Mouse (Mus musculus): Measurements from ENCODE around the gene Map3k20.

The Map3k20 gene

DNA sequence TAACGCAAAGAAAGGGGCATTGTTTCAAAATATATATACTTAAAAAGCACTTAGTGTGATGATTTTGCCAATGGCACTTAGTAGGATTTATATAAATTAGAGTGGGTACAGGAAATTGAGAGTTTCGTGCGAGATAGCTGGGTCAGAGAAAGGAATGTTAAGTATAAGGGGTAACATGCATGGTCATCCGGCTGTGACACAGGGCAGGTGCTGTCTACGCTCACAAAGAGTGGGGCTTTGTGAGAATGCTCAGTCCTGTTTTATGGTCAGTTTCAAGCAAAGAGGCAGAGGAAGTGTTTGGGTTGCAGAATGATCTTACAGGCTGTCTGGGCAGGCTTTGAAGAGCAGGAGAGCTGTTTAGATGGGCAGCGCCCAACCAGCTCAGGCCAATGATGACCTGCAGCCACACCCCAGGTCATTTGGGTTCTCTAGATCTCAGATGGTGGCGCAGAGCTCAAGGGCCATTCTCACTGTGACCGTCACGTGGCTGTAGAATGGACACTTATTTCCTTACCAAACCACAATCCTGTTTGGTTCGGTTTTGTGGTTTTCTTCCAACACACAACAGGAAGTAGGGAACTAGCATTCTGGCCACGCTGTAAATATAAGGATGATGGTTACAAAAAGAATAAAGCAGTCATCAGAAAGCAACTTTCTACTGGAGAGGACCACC is 37.4 kb downstream of the Map3k20 start:
- DNase-seq: no peak

- DNase-seq: no peak
Measured at GRCm38 (mm10) chr2:72324436-72324835, 39.0 kb downstream of the Map3k20 start.

DNA sequence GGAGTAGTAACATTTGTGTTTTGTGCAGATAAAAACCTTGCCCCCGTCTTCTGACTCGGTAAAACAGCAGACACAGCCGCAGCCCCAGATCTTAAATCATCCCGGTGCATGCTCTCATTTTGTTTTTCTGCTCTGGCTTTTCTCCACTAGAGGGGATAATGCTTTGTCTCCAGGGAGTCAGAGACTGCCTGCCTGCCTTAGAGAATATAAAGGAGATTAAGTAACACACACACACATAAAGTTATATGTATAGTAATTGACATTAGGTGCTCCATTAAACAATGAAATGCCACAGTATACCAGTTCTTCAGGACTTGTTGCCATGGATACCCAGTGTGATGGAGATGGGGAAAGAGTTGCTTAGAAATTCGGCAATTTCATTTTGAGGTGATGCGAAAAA is 41.1 kb downstream of the Map3k20 start:
- DNase-seq: no peak

- DNase-seq: no peak
Measured at GRCm38 (mm10) chr2:72328435-72328834, 43.0 kb downstream of the Map3k20 start.

DNA sequence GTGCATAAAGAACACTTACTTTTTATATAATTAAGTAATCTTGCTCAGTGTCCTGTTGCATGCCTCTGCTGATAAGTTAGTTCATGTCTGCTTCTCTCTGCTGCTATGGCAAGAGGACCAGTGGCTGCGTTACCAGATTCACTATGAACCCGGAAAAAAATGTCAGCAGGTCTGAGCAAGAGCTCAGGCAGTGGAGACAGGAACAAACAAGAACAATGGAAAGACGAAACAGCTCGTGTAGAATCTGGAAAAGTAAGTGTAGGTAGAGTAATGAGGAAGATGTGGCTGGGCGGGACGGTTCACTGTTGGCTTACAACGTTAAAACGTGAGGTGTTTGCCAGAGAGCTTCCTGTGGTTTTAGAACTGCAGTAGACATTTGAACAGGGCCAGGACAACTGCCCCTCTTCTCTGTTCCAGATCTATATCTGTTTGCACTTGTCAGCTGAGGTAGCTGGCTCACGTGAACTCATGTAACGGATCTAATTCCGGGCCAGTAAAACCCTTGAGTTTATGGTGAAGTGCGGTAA is 45.6 kb downstream of the Map3k20 start:
- no peak for DNase-seq

DNA sequence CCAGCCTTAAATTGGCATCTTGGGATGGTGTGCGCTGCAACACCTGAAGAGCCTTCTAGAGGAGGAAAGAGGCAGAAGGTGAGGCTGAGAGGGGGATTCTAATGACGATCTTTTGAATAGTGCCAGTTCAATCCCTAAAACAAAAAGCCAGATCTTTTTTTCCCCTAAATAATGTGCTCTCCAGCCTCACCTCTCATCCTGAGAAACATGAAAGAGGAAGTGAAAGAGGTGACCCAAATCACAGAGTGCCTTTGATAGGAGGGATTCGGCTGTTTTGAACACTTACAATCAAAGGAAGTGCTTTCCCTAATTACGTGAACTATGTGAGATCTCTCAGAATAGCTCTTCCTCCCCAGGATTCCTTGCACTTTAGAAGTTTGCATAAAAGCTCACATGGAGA is 46.6 kb downstream of the Map3k20 start:
- no peak for DNase-seq

- no peak for DNase-seq
Measured at GRCm38 (mm10) chr2:72333210-72333609, 47.8 kb downstream of the Map3k20 start.

DNA sequence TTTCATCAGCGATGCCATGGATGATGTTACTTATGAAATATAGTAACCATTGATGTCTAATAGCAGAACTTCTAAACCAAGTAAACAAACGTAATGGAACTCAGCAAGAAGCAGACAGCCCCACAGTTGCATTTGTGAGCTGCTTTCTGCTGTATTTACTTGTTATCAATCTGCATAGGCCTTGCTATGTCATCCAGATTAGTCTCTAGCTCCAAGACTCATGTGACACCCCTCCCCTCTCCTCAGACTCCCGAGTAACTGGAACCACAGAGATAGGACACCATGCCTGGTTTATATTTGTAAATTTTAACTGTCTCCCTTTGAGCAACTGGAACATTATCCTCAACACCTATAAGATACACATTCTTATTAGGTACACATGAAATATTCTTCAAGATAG is 51.4 kb downstream of the Map3k20 start:
- no peak for DNase-seq

DNA sequence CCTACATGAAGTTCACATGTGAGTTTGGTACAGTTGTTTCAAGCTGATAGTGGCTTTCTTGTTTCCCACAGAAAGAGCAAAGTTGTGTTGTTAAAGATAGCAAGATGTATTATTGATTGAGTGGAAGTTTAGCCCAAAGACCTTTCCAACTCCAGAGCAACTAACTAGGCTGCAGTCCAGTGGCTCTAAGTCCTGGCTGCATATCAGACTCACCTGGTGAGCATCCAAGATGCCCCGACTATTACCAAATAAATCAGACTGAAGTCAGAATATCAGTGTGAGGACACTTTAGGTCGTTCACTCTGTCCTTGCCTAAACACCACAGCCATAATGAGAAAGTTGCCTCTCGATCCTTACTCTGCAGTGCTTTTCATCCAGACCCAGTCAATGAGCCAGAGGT is 59.8 kb downstream of the Map3k20 start:
- no peak for DNase-seq

- DNase-seq: no peak
Measured at GRCm38 (mm10) chr2:72351329-72351728, 65.9 kb downstream of the Map3k20 start.

GRCm38 (mm10) chr2:72351776-72352175 is 66.3 kb downstream of the Map3k20 start:
- no peak for DNase-seq

DNA sequence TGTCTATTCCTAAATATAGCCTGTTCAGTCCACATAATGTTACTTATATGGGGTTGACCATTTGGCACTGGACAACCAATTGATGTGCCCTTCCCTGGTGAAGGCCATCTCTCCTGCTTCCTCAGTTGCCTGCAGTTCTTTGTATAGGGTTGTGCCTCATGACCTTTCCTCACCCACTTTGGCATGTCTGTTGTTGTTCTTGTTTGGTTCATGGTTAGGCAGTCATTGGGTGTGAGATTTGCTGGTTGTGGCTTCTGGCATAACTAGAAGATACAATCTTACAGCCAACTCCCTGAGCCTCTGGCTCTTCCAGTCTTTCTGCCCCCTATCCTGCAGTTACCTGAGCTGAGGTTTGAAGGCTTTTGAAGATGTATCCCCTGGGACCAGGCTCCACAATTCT is 67.3 kb downstream of the Map3k20 start:
- no peak for DNase-seq

GRCm38 (mm10) chr2:72356471-72356870 is 71.0 kb downstream of the Map3k20 start:
- no peak for DNase-seq

DNA sequence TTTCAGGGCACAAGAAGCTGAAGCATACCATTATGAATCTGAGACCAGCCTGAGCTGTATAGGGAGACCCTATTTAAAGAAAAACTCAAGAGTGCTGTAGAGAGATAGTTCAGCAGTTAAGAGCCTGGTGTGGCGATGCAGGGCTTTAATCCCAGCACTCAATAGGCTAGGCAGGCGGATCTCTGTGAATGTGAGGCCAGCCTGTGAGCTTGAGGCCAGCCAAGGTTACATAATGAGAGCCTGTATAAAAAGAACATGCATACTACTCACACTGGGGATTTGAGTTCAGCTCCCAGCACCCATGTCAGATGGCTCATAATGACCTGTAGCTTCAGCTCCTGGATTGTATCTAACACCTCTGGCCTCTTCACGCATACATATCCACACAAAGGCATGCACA is 76.1 kb downstream of the Map3k20 start:
- no peak for DNase-seq

DNA sequence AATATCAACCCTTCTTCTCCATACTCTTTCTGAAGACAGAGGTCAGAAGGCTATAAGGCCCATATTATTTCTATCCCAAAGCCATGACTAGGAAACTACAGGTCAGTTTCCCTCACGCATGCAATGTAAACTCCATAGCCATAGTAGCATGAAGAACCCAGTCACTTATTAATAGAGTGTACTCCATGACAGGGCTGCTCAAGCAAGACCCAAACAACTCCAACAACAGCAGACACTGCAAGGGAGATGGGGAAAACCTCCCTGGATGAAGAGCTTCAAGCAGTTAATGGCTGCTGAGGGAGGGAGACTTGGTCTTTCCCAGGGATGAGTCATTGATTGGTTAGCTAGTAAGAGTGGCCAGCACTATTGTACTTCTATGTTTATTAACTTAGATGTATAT is 78.0 kb downstream of the Map3k20 start:
- no peak for DNase-seq

DNA sequence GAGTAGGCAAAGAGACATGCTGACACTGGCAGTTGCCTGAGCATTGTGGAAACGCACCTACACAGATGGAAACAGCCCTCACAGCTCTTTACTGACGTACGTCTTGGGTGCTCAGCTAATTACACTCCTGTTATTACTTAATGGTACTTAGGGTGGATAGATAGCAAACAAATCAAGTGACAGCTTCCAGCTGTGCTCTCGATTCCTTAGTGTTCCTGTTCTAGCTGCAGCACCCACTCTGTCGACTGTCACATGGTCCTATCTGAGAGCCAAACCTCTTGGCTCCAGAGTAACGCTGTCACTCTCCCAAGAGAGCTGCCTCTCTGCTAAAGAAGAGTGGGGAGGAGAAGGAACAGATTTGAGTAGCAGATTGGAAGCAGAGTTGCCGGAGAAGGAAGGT is 80.5 kb downstream of the Map3k20 start:
- DNase-seq: no peak

DNA sequence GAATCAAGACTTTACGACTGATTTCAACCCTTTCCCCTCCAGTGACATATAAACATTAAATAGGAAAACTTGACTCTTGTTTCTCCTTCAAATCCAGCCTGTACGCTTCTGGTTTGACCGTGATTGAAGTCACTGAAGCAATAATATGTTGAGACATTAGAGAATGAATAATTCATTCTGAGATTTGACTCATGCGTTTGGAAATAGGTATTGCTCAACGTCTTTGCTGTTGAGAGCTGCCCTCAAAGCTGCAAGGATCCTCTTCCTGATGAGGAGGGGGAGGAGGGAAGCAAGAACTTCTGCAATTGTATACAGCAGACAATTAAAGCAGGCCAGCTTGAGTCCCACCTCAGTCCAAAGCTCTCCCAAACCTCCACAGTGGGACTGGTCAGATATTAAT is 81.1 kb downstream of the Map3k20 start:
- DNase-seq: no peak

- DNase-seq: no peak
Measured at GRCm38 (mm10) chr2:72367850-72368249, 82.4 kb downstream of the Map3k20 start.

DNA sequence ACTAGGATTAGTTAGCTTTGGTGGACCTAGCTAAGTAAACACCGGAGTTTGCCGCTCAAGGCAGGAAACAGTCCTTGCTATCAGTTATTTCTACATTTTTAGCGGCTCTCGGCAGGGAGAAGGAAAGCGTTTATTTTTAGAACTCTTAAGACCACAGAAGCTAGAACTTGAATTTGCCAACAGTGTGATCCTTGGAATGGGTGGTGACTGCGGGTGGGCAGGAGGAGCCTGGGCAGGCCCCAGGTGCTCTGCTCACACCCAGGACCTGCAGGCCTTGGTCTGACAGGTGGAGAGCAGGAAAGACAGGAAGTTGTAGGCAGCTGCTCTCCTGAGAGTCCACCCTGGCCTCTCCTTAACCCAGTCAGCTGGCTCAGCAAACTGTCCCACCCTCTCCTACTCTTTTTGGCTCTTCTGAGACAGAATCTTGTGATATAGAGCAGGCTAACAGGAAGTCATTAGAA is 83.7 kb downstream of the Map3k20 start:
- no peak for DNase-seq

DNA sequence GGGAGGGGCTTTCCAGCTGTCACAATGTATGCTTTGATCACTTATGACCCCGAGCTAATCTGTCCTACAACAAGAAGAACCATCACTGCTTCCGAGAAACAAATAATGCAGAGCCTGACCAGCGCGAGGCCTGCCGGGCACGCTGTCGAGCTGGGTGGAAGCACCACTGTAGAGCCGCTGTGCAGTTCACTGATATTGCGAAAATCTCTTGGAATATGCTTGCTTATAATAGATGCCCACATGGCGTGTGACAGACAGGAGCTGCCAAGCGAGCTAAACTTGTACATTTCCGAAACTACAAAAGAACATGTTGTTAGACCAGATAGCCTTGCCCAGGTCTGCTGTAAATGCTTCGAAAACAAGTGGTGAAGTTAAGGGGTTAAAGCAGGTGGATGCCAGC is 86.7 kb downstream of the Map3k20 start:
- no peak for DNase-seq

DNA sequence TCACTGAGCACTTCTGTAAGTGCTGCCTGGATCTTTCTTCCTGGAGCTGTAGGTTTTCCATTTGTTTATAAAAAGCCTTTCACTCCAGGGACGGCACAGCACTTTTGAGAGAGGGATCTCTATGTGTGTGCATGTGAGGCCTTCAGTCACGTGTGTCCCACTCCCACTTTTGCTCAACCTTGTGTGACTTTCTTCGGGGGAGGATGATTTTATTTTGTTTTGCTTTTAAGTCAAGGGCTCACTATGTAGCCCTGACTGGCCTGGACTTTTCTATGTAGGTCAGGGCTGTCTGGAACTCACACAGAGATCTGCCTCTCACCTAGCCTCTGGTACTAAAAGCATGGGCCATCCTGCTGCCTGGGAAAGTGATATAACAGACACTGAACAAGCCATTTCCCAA is 88.6 kb downstream of the Map3k20 start:
- DNase-seq: no peak

DNA sequence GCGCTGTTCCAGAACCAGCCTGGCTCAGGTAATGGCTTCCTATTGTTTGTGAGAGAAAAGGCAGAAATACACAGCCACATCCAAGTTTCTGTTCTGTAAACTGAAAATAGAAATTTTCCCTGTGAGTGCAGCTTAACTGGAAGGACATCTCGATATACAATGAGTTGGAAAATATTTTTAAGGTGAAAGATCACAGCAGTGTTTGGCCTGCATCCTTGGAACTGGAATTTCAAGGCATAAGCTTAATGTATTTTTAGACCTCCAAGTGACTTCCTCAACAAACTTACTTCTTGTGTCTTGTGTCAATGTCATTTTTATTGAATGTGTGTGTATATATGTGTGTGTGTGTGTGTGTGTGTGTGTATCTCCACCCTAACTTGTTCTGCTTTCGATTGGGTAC is 90.4 kb downstream of the Map3k20 start:
- no peak for DNase-seq

DNA sequence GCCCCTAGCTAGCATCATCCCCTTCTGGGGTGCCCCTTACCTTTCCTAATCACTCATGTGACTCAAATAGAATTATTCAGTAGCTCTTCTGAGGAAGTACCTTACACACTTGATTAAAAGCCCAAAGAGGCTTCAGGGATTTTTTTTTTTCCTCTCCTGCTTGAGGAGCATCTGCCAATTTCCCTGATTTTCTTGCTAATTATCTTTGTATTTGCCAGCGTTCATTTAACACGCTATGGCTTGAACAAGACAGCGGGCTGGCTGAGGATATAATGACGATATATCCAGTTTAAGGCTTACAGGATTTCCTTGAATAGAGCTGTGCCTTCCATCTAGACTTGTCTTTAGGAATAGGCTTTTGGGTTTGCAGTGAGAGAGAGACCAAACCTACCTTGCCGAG is 91.5 kb downstream of the Map3k20 start:
- no peak for DNase-seq

DNA sequence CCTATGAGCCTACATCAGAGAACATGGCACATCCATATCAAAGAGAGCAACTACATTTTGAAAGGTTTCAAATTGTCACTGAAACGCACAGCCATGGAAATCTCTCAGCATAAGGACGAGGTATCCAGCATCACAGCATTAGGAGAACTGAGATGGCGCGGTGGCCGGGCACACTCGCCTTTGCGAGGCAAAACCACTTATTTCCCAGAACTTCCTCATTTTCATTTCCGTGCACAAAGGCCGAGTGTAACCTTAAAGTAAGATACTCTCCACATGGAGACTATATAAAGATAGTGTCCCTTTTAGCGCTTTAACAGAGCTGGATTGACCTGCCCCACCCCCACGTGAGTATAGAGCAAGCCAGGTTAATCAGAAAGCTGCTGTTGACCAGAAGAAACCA is 94.0 kb downstream of the Map3k20 start:
- DNase-seq: no peak

DNA sequence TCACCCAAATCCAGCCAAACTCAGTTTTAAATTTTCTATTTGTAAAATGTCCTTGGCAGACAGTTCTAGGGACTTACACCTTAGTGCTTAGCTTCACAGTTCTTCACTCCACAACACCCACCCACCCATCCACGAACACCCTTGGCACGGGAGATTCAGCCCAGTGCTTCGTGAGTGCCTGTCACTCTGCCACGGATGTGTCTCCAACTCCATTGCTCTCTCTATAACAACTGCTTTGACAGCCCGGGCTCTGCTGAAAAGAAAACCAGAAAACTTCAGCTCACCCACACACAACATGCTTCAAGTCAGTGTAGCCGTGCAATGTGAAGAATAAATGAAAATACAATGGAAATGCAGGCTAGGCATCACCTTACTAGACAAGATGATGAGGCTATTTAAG is 97.2 kb downstream of the Map3k20 start:
- DNase-seq: no peak

Measured in cerebellum, adult 11-12 months (tissue).